Mouse (Mus musculus) E14TG2a.4 (cell line): Measurements from ENCODE around the gene Iqcf4.
A peak's percentile ranks its signal among the peaks of the same experiment; 100 is the strongest.

Experiments used
- CTCF ChIP-seq: conservative IDR thresholded peaks from 2 replicates; pipeline ENCODE4 v1.5.1; 2014; ENCODE audit warnings: low read length
- NANOG ChIP-seq: IDR thresholded peaks from 2 replicates; pipeline ENCODE4 v1.6.1; 2014; ENCODE audit warnings: borderline replicate concordance, low read length, mixed read lengths
- POU5F1 ChIP-seq: IDR thresholded peaks from 2 replicates; pipeline ENCODE4 v1.6.1; 2014; ENCODE audit warnings: low read length, borderline replicate concordance

DNA sequence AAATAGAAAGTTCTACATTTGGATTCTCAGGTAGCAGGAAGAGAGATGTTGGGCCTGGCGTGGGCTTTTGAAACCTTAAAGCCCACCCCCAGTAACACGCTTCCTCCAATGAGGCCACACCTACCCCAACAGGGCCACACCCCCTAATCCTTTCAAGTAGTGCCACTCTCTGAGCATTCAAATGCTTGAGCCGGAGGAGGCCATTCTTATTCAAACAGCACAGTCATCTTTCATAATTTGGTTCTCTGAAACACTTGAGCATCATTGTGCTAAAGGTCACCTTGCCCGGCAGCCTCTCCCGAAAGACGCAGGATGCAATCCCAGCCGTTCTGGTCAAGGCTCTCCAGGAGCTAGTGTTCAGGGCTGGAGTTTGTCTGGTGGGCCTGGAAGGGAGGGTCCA is 36.5 kb downstream of the Iqcf4 start:
- TF ChIP-seq CTCF (no peak), NANOG (peak; percentile 45; the same call in 1 of the 2 replicates), POU5F1 (no peak)
